Mouse (Mus musculus) embryonic fibroblast, embryonic 13.5 days (primary cell): Measurements from ENCODE around the gene Tspo2. TPM values are rescaled to one million over a fixed set of nuclear protein-coding genes. Genes with fewer than 3 reads are reported as not detected.

Source experiments
- H3K27ac ChIP-seq: 2 replicates; pipeline ENCODE4 v1.5.1; 2012; ENCODE audit warnings: low read length, control low read depth, inconsistent platforms; ENCODE audit not compliant: insufficient read depth
- H3K4me1 ChIP-seq: 2 replicates; pipeline ENCODE4 v1.6.1; 2011; ENCODE audit warnings: low read length; ENCODE audit not compliant: control insufficient read depth, insufficient read depth
- H3K4me3 ChIP-seq: 2 replicates; pipeline ENCODE4 v1.5.1; 2011; ENCODE audit warnings: mild to moderate bottlenecking, control low read depth, low read length; ENCODE audit not compliant: insufficient read depth
- CTCF ChIP-seq: IDR thresholded peaks from 2 replicates; pipeline ENCODE4 v1.5.1; 2011; ENCODE audit warnings: mild to moderate bottlenecking, control low read depth, low read length, moderate library complexity, borderline replicate concordance; ENCODE audit not compliant: insufficient read depth
- POLR2A ChIP-seq: IDR thresholded peaks from 2 replicates; pipeline ENCODE4 v1.6.1; 2011; ENCODE audit warnings: low read depth, mild to moderate bottlenecking, control low read depth, low read length, moderate library complexity
- polyA plus RNA-seq: library from polyadenylated mRNA; stranded (reverse); fragments of >200 nt; gene quantifications from 2 replicates; pipeline ENCODE4 v1.2.4, GENCODE M21; 2011; ENCODE audit warnings: low read depth; ENCODE audit not compliant: missing spikeins, insufficient read length

The Tspo2 gene
- polyA plus RNA-seq, 1 experiment = not detected

- peak; percentile 72; the same call in 1 of the 2 replicates for TF ChIP-seq CTCF
- no peak for TF ChIP-seq POLR2A
- no peak overlapping the region for H3K4me3 ChIP-seq
- no peak overlapping the region for H3K27ac ChIP-seq
- no peaks in the 10 kb centered on the region for H3K4me1 ChIP-seq
Observed at GRCm38 (mm10) chr17:48467395-48468231, 16.3 kb upstream of the Tspo2 start.

DNA sequence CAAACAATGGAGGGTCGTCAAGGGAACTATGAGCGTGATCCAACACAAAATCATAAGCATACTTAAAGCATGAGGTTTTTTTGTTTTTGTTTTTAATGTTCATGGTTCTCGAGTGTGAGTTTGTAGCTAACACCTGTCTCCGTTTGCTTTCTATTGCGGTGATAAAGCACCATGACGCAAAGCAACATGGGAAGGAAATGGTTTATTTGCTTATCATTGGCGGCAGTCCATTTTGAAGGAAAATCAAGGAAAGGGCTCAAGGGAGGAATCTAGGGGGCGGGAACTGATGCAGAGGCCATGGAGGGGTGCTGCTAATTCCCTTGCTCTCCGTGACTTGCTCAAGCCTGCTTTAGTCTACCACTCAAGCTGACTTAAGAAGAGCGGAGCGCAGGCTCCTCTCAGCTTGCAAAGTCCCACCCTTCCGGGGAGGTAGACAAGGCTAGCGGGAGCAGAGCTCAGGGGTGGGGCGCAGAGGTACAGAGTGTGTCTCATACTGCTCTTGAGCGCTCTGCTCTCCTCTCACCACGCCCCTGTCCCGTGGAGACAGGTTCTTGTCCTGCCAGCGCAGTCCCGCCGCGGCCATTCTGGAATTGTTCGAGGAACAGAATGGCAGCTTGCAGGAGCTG is 15.6 kb upstream of the Tspo2 start:
- no peak overlapping the region for H3K27ac ChIP-seq
- H3K4me3 ChIP-seq = no peak overlapping the region
- TF ChIP-seq POLR2A (no peak), CTCF (no peak)
- no peaks in the 10 kb centered on the region for H3K4me1 ChIP-seq

DNA sequence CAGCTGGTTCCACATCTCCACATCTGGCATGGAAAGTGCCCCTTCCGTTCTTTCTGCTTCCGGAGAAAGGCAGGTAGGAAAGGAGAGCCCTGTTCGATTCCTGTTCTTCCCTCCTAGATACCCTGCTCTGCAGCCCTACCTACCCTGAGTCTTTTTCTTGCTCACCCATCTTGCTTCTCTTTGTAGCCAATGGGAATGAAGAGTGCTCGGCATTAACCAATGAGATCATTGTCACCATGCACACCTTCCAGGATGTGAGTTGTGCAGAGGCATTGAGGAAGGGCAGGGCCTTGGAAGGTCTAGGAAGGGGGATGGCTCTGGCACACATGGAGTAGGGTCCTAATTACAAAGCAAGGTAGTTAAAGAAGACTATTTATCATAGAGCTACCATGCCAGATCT is 12.1 kb upstream of the Tspo2 start:
- TF ChIP-seq CTCF = no peak
- no peak for TF ChIP-seq POLR2A
- Histone ChIP-seq H3K4me1 (no peaks in the 10 kb centered on the region), H3K27ac (no peak overlapping the region), H3K4me3 (no peak overlapping the region)

GRCm38 (mm10) chr17:48462096-48462495 is 10.8 kb upstream of the Tspo2 start:
- no peaks in the 10 kb centered on the region for H3K4me1 ChIP-seq
- H3K4me3 ChIP-seq = no peak overlapping the region
- TF ChIP-seq POLR2A = no peak
- TF ChIP-seq CTCF = no peak

GRCm38 (mm10) chr17:48457971-48458653 is 6.8 kb upstream of the Tspo2 start:
- Histone ChIP-seq H3K27ac (no peak overlapping the region), H3K4me3 (no peak overlapping the region), H3K4me1 (no peaks in the 10 kb centered on the region)
- no peak for TF ChIP-seq CTCF
- TF ChIP-seq POLR2A = no peak

More at GRCm38 (mm10) chr17:48462096-48462495, 10.8 kb upstream of the Tspo2 start:
- no peak overlapping the region for H3K27ac ChIP-seq

GRCm38 (mm10) chr17:48455955-48456354 is 4.6 kb upstream of the Tspo2 start:
- no peak overlapping the region for H3K4me3 ChIP-seq
- no peaks in the 10 kb centered on the region for H3K4me1 ChIP-seq
- H3K27ac ChIP-seq = no peak overlapping the region
- TF ChIP-seq POLR2A (no peak), CTCF (no peak)

DNA sequence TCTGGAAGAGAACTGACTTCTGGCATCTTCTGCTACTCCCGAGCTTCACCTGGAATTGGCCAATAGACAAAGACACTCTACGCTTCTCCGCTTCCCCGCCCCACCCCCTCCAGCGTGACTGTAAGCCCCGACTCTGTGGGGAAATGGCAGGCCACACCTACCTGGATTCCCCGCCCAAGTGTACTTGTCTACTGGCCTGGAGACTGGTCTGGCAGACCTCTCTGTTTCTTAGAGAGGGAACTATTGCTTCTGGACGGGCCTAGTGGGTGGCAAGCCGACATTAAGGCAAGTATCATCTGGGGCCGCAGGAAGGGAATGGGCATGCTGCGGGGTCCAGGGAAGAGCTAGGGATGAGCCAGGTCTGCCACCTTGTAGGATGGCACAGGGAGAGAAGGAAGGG is 3.4 kb upstream of the Tspo2 start, which contains the start of gene Unc5cl:
Gene Unc5cl, plus strand, starts transcription at position 214 of the 400 bp plus-strand sequence.
- Histone ChIP-seq H3K4me1 (no peaks in the 10 kb centered on the region), H3K27ac (no peak within 1 kb of the TSS), H3K4me3 (no peak within 1 kb of the TSS)
- no peak for TF ChIP-seq CTCF
- no peak for TF ChIP-seq POLR2A

DNA sequence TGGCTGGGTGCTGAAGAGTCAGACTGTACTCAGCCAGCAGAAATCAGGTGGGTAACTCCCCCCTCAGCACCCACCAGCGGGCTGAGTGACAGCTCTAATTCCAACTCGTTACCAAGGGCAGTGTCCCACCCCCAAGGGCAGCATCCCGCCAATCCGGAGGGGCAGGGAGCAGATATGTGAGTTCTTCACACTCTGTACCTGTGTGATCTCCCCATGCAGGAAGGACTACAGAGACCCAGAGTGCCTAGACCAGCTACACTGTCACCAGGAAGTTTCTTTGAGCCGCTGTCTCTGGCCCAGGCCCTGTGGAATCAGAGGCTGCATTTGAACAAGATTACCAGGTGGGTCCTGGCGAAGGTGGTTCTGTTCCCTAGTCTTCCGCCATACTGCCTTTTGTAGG is 2.9 kb upstream of the Tspo2 start:
- Histone ChIP-seq H3K4me3 (no peak overlapping the region), H3K4me1 (no peaks in the 10 kb centered on the region), H3K27ac (no peak overlapping the region)
- TF ChIP-seq CTCF (no peak), POLR2A (no peak)

GRCm38 (mm10) chr17:48453489-48453888 is 2.2 kb upstream of the Tspo2 start:
- TF ChIP-seq CTCF = no peak
- no peak for TF ChIP-seq POLR2A
- H3K4me3 ChIP-seq = no peak overlapping the region
- H3K27ac ChIP-seq = no peak overlapping the region
- H3K4me1 ChIP-seq = no peaks in the 10 kb centered on the region
